Mouse (Mus musculus): Measurements from ENCODE around the gene Zbed5. TPM values are rescaled to one million over a fixed set of nuclear protein-coding genes. Genes with fewer than 3 reads are reported as not detected.

Gene Zbed5
- total and polyA plus RNA-seq, 3 experiments, result 4.5 to 6.4 (median 4.9) TPM

- H3K4me1 ChIP-seq (ENCODE audit: control insufficient read depth in 1 of 2, insufficient read depth in 2 of 2), result peaks cover 0 to 2% of the 10 kb centered on the region in 2 experiments; a peak in 1 of 4 replicates
- no peak for DNase-seq (ENCODE audit: extremely low read depth)
- H3K36me3 ChIP-seq (replicated peaks in 1 of 2; ENCODE audit: control insufficient read depth in 1 of 2, insufficient read depth in 1 of 2, low read length in 1 of 2), result no peaks in the 10 kb centered on the region
- TF ChIP-seq SIN3A (IDR thresholded peaks at IDR 0.05; ENCODE audit: low read length) (no peak), ETS1 (conservative IDR thresholded peaks at IDR 0.05; ENCODE audit: low read depth, low read length) (no peak), KAT2A (IDR thresholded peaks at IDR 0.05; ENCODE audit: insufficient replicate concordance, low read length) (no peak), USF1 (IDR thresholded peaks at IDR 0.05; ENCODE audit: low read depth, low read length) (no peak), ZKSCAN1 (IDR thresholded peaks at IDR 0.05; ENCODE audit: borderline replicate concordance, low read depth, low read length) (no peak), MEF2A (IDR thresholded peaks at IDR 0.05; ENCODE audit: borderline replicate concordance, low read depth, low read length) (no peak), TCF12 (IDR thresholded peaks at IDR 0.05; ENCODE audit: low read depth, low read length) (no peak), IRF4 (IDR thresholded peaks at IDR 0.05; ENCODE audit: low read depth, low read length) (no peak), E2F4 (IDR thresholded peaks at IDR 0.05; ENCODE audit: insufficient replicate concordance, low read depth, low read length) (no peak), MYC (IDR thresholded peaks at IDR 0.05; ENCODE audit: low read depth, low read length) (no peak), RAD21 (IDR thresholded peaks at IDR 0.05; ENCODE audit: low read depth, low read length) (no peak)
- no peak overlapping the region for H3K4me3 ChIP-seq (replicated peaks in 1 of 3; ENCODE audit: low read depth in 2 of 3, low read length in 2 of 3, poor library complexity in 1 of 3)
- no peaks in the 10 kb centered on the region for H3K9me3 ChIP-seq (replicated peaks; ENCODE audit: low read length)
- H3K79me2 ChIP-seq (replicated peaks; ENCODE audit: control insufficient read depth, extremely low read depth, insufficient read depth, poor library complexity, severe bottlenecking), result no peaks in the 10 kb centered on the region
- H3K9ac ChIP-seq (ENCODE audit: insufficient read depth, low read depth), result no peak overlapping the region
- H3K4me2 ChIP-seq (ENCODE audit: insufficient read depth, low read depth, poor library complexity, severe bottlenecking), result no peak overlapping the region
- dilution Hi-C loops (cut with MboI; ENCODE audit: extremely low pct_ligation_motif_present, extremely low pct_unique_long_range_greater_than_20kb, low sequenced_read_pairs), result no loop called here
- H3K27me3 ChIP-seq (replicated peaks), result no peaks in the 10 kb centered on the region
- in situ Hi-C loops (cut with MboI; ENCODE audit: low pct_ligation_motif_present, low pct_unique_long_range_greater_than_20kb, low sequenced_read_pairs), result no loop called here
- no peak overlapping the region for H3K27ac ChIP-seq (ENCODE audit: insufficient read depth, low read depth)
Measured at GRCm38 (mm10) chr5:129918752-129919151, 23.2 kb downstream of the Zbed5 start.

- dilution Hi-C loops (cut with MboI; ENCODE audit: extremely low pct_ligation_motif_present, extremely low pct_unique_long_range_greater_than_20kb, low sequenced_read_pairs) (no loop called here), in situ Hi-C loops (cut with MboI; ENCODE audit: low pct_ligation_motif_present, low pct_unique_long_range_greater_than_20kb, low sequenced_read_pairs) (no loop called here)
Measured at GRCm38 (mm10) chr5:129919320-129919719, 23.8 kb downstream of the Zbed5 start.

More at GRCm38 (mm10) chr5:129919320-129919719, 23.8 kb downstream of the Zbed5 start:
- peaks cover 0 to 2% of the 10 kb centered on the region in 2 experiments; a peak in 1 of 4 replicates for H3K4me1 ChIP-seq (ENCODE audit: control insufficient read depth in 1 of 2, insufficient read depth in 2 of 2)
- H3K9ac ChIP-seq (ENCODE audit: insufficient read depth, low read depth), result no peak overlapping the region
- no peak for TF ChIP-seq ZNF384 (IDR thresholded peaks at IDR 0.05; ENCODE audit: low read depth, low read length)
- TF ChIP-seq SMC3 (IDR thresholded peaks at IDR 0.05; ENCODE audit: low read depth, low read length), result no peak
- TF ChIP-seq BHLHE40 (IDR thresholded peaks at IDR 0.05; ENCODE audit: low read depth, low read length), result no peak
- TF ChIP-seq ZMIZ1 (IDR thresholded peaks at IDR 0.05; ENCODE audit: low read depth, low read length), result no peak
- no peak for TF ChIP-seq NELFE (IDR thresholded peaks at IDR 0.05; ENCODE audit: low read depth, low read length)
- TF ChIP-seq ZKSCAN1 (IDR thresholded peaks at IDR 0.05; ENCODE audit: borderline replicate concordance, low read depth, low read length), result no peak
- TF ChIP-seq ETS1 (conservative IDR thresholded peaks at IDR 0.05; ENCODE audit: low read depth, low read length), result no peak
- no peak for TF ChIP-seq MEF2A (IDR thresholded peaks at IDR 0.05; ENCODE audit: borderline replicate concordance, low read depth, low read length)
- no peak for TF ChIP-seq MAFK (IDR thresholded peaks at IDR 0.05; ENCODE audit: insufficient replicate concordance, low read length)
- TF ChIP-seq USF1 (IDR thresholded peaks at IDR 0.05; ENCODE audit: low read depth, low read length), result no peak
- no peak for TF ChIP-seq CTCF (conservative IDR thresholded peaks at IDR 0.05 in 1 of 2, IDR thresholded peaks at IDR 0.05 in 1 of 2; ENCODE audit: low read depth in 2 of 2, low read length in 2 of 2)
- TF ChIP-seq UBTF (IDR thresholded peaks at IDR 0.05; ENCODE audit: low read depth, low read length), result no peak
- no peak for TF ChIP-seq CHD2 (IDR thresholded peaks at IDR 0.05; ENCODE audit: low read length)
- no peak for TF ChIP-seq JUND (conservative IDR thresholded peaks at IDR 0.05; ENCODE audit: low read depth, low read length)
- no peak for TF ChIP-seq POLR2A (IDR thresholded peaks at IDR 0.05; ENCODE audit: low read depth, low read length)
- no peak for TF ChIP-seq PAX5 (IDR thresholded peaks at IDR 0.05; ENCODE audit: low read length)
- TF ChIP-seq KAT2A (IDR thresholded peaks at IDR 0.05; ENCODE audit: insufficient replicate concordance, low read length), result no peak
- H3K27me3 ChIP-seq (replicated peaks), result no peaks in the 10 kb centered on the region
- no peaks in the 10 kb centered on the region for H3K9me3 ChIP-seq (replicated peaks; ENCODE audit: low read length)
- H3K27ac ChIP-seq (ENCODE audit: insufficient read depth, low read depth), result no peak overlapping the region
- no peak overlapping the region for H3K4me2 ChIP-seq (ENCODE audit: insufficient read depth, low read depth, poor library complexity, severe bottlenecking)
- no peak for DNase-seq (ENCODE audit: extremely low read depth)
- no peak overlapping the region for H3K4me3 ChIP-seq (replicated peaks in 1 of 3; ENCODE audit: low read depth in 2 of 3, low read length in 2 of 3, poor library complexity in 1 of 3)
- no peaks in the 10 kb centered on the region for H3K79me2 ChIP-seq (replicated peaks; ENCODE audit: control insufficient read depth, extremely low read depth, insufficient read depth, poor library complexity, severe bottlenecking)
- H3K36me3 ChIP-seq (replicated peaks in 1 of 2; ENCODE audit: control insufficient read depth in 1 of 2, insufficient read depth in 1 of 2, low read length in 1 of 2), result no peaks in the 10 kb centered on the region

All from CH12.LX (cell line).